Mouse (Mus musculus) lung, postnatal 25 days (tissue): ENCODE results near the gene Bhmt.

Source experiments
- DNase-seq: peaks from one replicate; pipeline ENCODE4 v3.0.0; 2022; ENCODE audit warnings: low spot score

Gene Bhmt

GRCm38 (mm10) chr13:93637282-93638245, at the start of gene Bhmt:
Bhmt (minus strand) TSS chr13:93637961.
- DNase-seq: no peak

GRCm38 (mm10) chr13:93687321-93687720, 49.6 kb upstream of the Bhmt start:
- DNase-seq: no peak

GRCm38 (mm10) chr13:93685226-93685625, 47.5 kb upstream of the Bhmt start:
- no peak for DNase-seq

GRCm38 (mm10) chr13:93683336-93683735, 45.6 kb upstream of the Bhmt start:
- DNase-seq: no peak

- DNase-seq: no peak
These were observed 39.1 kb upstream of the Bhmt start for GRCm38 (mm10) chr13:93676864-93677263.

- DNase-seq: no peak
These were observed 36.4 kb upstream of the Bhmt start, which contains the start of the genes Bhmt2 and Dmgdh for GRCm38 (mm10) chr13:93674131-93674561. Bhmt2 (minus strand) TSS chr13:93674302. Dmgdh (plus strand) TSS chr13:93674433.

- DNase-seq: no peak
These were observed 35.5 kb upstream of the Bhmt start for GRCm38 (mm10) chr13:93673296-93673695.

- no peak for DNase-seq
These were observed 34.6 kb upstream of the Bhmt start for GRCm38 (mm10) chr13:93672371-93672770.

- no peak for DNase-seq
These were observed 29.8 kb upstream of the Bhmt start for GRCm38 (mm10) chr13:93667586-93667985.

GRCm38 (mm10) chr13:93657941-93658340, 20.2 kb upstream of the Bhmt start:
- no peak for DNase-seq

- DNase-seq: no peak
These were observed 15.6 kb upstream of the Bhmt start for GRCm38 (mm10) chr13:93653382-93653781.

GRCm38 (mm10) chr13:93648387-93649130, 10.8 kb upstream of the Bhmt start:
- DNase-seq: no peak

GRCm38 (mm10) chr13:93639636-93640035, 1.9 kb upstream of the Bhmt start:
- no peak for DNase-seq

- no peak for DNase-seq
These were observed 1.2 kb downstream of the Bhmt start for GRCm38 (mm10) chr13:93636561-93636960.

GRCm38 (mm10) chr13:93632927-93633326, 4.8 kb downstream of the Bhmt start:
- no peak for DNase-seq

- DNase-seq: no peak
These were observed 6.6 kb downstream of the Bhmt start for GRCm38 (mm10) chr13:93630941-93631705.

GRCm38 (mm10) chr13:93628861-93629260, 8.9 kb downstream of the Bhmt start:
- DNase-seq: no peak

- DNase-seq: no peak
These were observed 23.3 kb downstream of the Bhmt start for GRCm38 (mm10) chr13:93614361-93614948.

GRCm38 (mm10) chr13:93613771-93614170, 24.0 kb downstream of the Bhmt start:
- DNase-seq: no peak

GRCm38 (mm10) chr13:93612660-93613607, 24.8 kb downstream of the Bhmt start:
- peak; percentile 59 for DNase-seq
